Mouse (Mus musculus) inflammation-experienced regulatory T-cells, adult 16 weeks (primary cell): ENCODE measurements around the gene Soat2. TPM values are rescaled to one million over a fixed set of nuclear protein-coding genes. Genes with fewer than 3 reads are reported as not detected.

Experiments
- polyA plus RNA-seq: library from polyadenylated mRNA; unstranded; fragments of 100-300 nt; shearing (Covaris generic); gene quantifications from one replicate; pipeline ENCODE4 v1.2.1, GENCODE M21; 2017

Soat2 gene
- polyA plus RNA-seq = 2.5 TPM

DNA sequence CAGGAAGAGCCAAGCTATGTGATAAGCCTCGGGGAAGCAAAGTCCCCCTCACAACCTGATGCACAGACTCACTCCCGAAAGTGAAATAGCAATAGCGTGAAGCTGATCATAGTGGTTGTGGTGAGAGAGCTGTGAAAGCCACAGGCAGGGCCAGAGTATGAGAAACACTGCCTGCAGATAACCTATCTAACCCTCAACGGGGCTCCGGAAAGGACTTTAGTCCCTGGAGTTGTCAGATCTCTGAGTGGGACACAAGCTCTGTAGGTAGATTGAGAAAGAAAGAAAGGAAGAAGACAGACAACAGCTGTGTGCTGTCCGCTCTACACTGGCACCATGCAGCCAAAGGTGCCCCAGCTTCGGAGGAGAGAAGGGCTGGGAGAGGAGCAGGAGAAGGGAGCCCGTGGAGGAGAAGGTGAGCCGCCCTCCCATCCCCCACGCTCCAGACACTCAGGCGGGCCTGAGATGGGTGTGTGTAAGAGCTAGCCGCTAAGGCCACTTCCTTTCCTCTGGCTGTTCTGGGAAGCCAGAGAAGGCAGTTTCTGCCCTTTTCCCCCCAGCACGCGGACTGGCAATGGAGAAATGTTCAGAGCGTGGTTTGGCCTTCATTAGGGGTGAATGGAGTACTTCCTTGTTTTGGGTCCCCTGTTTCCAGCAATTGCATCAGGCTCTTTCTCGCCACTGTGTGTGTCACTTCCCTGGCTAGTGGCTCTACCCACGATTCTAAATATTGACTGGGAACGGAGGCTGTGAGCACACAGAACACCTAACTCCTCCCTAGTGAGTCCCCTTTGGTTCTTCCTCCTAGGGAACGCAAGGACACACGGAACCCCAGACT lies at the start of gene Soat2:
Gene Soat2, plus strand, starts transcription at position 226 of the 835 bp plus-strand sequence.

GRCm38 (mm10) chr15:102136129-102136758 lies 14.1 kb upstream of the Soat2 start, which contains the start of gene Spryd3:
Gene Spryd3, minus strand, starts transcription at chr15:102136234.

DNA sequence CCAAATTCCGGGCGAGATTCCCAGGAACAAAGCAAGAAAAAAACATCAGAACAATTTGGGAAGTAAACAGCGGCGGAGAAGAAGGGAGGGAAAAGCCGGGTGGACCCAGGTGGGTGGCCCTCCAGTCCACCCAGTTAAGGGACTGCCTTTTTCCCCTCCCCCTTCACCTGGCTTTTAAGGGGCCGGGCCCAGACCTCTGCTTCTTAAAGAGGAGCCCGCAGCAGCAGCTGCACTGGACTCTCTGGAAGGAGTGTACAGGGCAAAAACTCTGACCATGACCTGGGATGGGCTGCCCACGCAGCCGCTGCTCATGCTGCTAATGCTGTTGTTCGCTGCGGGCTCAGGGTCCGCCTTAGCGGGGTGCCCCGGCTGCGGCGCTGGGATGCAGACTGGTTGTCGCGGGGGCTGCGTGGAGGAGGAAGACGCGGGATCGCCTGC lies 6.0 kb upstream of the Soat2 start, which contains the start of gene Igfbp6:
Gene Igfbp6, plus strand, starts transcription at position 89 of the 438 bp plus-strand sequence.

GRCm38 (mm10) chr15:102202971-102203834 lies 52.9 kb downstream of the Soat2 start, which contains the start of gene Zfp740:
Gene Zfp740, plus strand, starts transcription at chr15:102203249.

GRCm38 (mm10) chr15:102204674-102205505 lies 54.6 kb downstream of the Soat2 start, which contains the start of gene Csad:
Gene Csad, minus strand, starts transcription at chr15:102204724.

Other genes starting within 250 kb of the Soat2 start
- not detected for gene Krt4, start 225.8 kb upstream of the Soat2 start, polyA plus RNA-seq
- not detected for gene Krt79, start 210.2 kb upstream of the Soat2 start, polyA plus RNA-seq
- gene Krt78, start 196.2 kb upstream of the Soat2 start, polyA plus RNA-seq = not detected
- gene Krt8, start 146.0 kb upstream of the Soat2 start, polyA plus RNA-seq = not detected
- 1.5 TPM for gene Krt18, start 122.3 kb upstream of the Soat2 start, polyA plus RNA-seq
- gene Eif4b, start 76.8 kb upstream of the Soat2 start, polyA plus RNA-seq = 154 TPM
- gene Tns2, start 50.1 kb upstream of the Soat2 start, polyA plus RNA-seq = 2.1 TPM
- gene Spryd3, start 14.3 kb upstream of the Soat2 start, polyA plus RNA-seq = 69.4 TPM
- gene Igfbp6, start 6.2 kb upstream of the Soat2 start, polyA plus RNA-seq = 0.52 TPM
- 95.1 TPM for gene Zfp740, start 52.7 kb downstream of the Soat2 start, polyA plus RNA-seq
- 18.1 TPM for gene Csad, start 54.2 kb downstream of the Soat2 start, polyA plus RNA-seq
- 979 TPM for gene Itgb7, start 81.4 kb downstream of the Soat2 start, polyA plus RNA-seq
- 38.9 TPM for gene Rarg, start 107.0 kb downstream of the Soat2 start, polyA plus RNA-seq
- gene Gm9918, start 120.0 kb downstream of the Soat2 start, polyA plus RNA-seq = not detected
- gene Mfsd5, start 128.9 kb downstream of the Soat2 start, polyA plus RNA-seq = 92.2 TPM
- 2.7 TPM for gene Espl1, start 145.7 kb downstream of the Soat2 start, polyA plus RNA-seq
- gene Pfdn5, start 175.6 kb downstream of the Soat2 start, polyA plus RNA-seq = 518 TPM
- 105 TPM for gene Myg1, start 181.2 kb downstream of the Soat2 start, polyA plus RNA-seq
- 57.2 TPM for gene Aaas, start 200.2 kb downstream of the Soat2 start, polyA plus RNA-seq
- not detected for gene Sp7, start 216.7 kb downstream of the Soat2 start, polyA plus RNA-seq